Mouse (Mus musculus): ENCODE results near the gene Daglb. TPM values are rescaled to one million over a fixed set of nuclear protein-coding genes. Genes with fewer than 3 reads are reported as not detected.

Gene Daglb
- polyA plus RNA-seq (2015; fragmentation: Nextera tagmentation; extraction: Ambion mirVana), result 7.9 and 8.1 TPM in 2 replicates

GRCm38 (mm10) chr5:143464100-143464756 is at the start of gene Daglb:
Gene Daglb (plus strand): TSS chr5:143464584.
- peak within 1 kb of the TSS; percentile 55 for H3K9ac ChIP-seq
- peak; percentile 95 for ATAC-seq (ENCODE audit: borderline replicate concordance, extremely low read depth, low FRiP score, low TSS enrichment)
- 0 out of 2 replicates have a peak within 1 kb of the TSS, but pooled peaks have one; percentile 13 for H3K27ac ChIP-seq
- H3K36me3 ChIP-seq, result no peaks in the 10 kb centered on the region
- H3K4me3 ChIP-seq, result peak within 1 kb of the TSS; percentile 67
- H3K4me2 ChIP-seq, result peak within 1 kb of the TSS; percentile 75
- H3K9me3 ChIP-seq, result no peaks in the 10 kb centered on the region
- 2% methylated on average over 43 of the region's 43 CpGs for WGBS
- no peaks in the 10 kb centered on the region for H3K27me3 ChIP-seq
- peaks cover 18% of the 10 kb centered on the region for H3K4me1 ChIP-seq

- H3K36me3 ChIP-seq, result peaks cover 60% of the 10 kb centered on the region
- no peak overlapping the region for H3K27ac ChIP-seq
- no peak for ATAC-seq (ENCODE audit: borderline replicate concordance, extremely low read depth, low FRiP score, low TSS enrichment)
- H3K9me3 ChIP-seq, result no peaks in the 10 kb centered on the region
- no peak overlapping the region for H3K4me3 ChIP-seq
- 74% methylated on average over 4 of the region's 4 CpGs for WGBS
- H3K4me1 ChIP-seq, result no peaks in the 10 kb centered on the region
- no peaks in the 10 kb centered on the region for H3K27me3 ChIP-seq
- no peak overlapping the region for H3K4me2 ChIP-seq
- H3K9ac ChIP-seq, result no peak overlapping the region
These were observed 42.9 kb upstream of the Daglb start for GRCm38 (mm10) chr5:143421484-143421883.

GRCm38 (mm10) chr5:143422990-143423389 is 41.4 kb upstream of the Daglb start:
- no peak overlapping the region for H3K27ac ChIP-seq
- no peaks in the 10 kb centered on the region for H3K4me1 ChIP-seq
- no peak overlapping the region for H3K4me3 ChIP-seq
- H3K9me3 ChIP-seq, result no peaks in the 10 kb centered on the region
- no peak for ATAC-seq (ENCODE audit: borderline replicate concordance, extremely low read depth, low FRiP score, low TSS enrichment)
- H3K9ac ChIP-seq, result no peak overlapping the region
- no peak overlapping the region for H3K4me2 ChIP-seq
- 67% methylated on average over 4 of the region's 4 CpGs for WGBS
- no peaks in the 10 kb centered on the region for H3K27me3 ChIP-seq
- H3K36me3 ChIP-seq, result peaks cover 46% of the 10 kb centered on the region

GRCm38 (mm10) chr5:143423899-143424519 is 40.4 kb upstream of the Daglb start:
- H3K27me3 ChIP-seq, result no peaks in the 10 kb centered on the region
- WGBS, result 24% methylated on average over 6 of the region's 6 CpGs
- H3K36me3 ChIP-seq, result peaks cover 36% of the 10 kb centered on the region
- no peak overlapping the region for H3K27ac ChIP-seq
- H3K4me1 ChIP-seq, result no peaks in the 10 kb centered on the region
- no peaks in the 10 kb centered on the region for H3K9me3 ChIP-seq
- no peak overlapping the region for H3K4me2 ChIP-seq
- no peak overlapping the region for H3K4me3 ChIP-seq
- H3K9ac ChIP-seq, result no peak overlapping the region
- ATAC-seq (ENCODE audit: borderline replicate concordance, extremely low read depth, low FRiP score, low TSS enrichment), result no peak

GRCm38 (mm10) chr5:143434421-143434820 is 30.0 kb upstream of the Daglb start:
- ATAC-seq (ENCODE audit: borderline replicate concordance, extremely low read depth, low FRiP score, low TSS enrichment), result no peak
- Histone ChIP-seq H3K4me3 (no peak overlapping the region), H3K9me3 (no peaks in the 10 kb centered on the region), H3K4me2 (no peak overlapping the region), H3K27ac (no peak overlapping the region), H3K27me3 (no peaks in the 10 kb centered on the region), H3K36me3 (no peaks in the 10 kb centered on the region), H3K9ac (no peak overlapping the region), H3K4me1 (no peaks in the 10 kb centered on the region)
- 3% methylated on average over 4 of the region's 4 CpGs for WGBS

- 71% methylated on average over 3 of the region's 3 CpGs for WGBS
- Histone ChIP-seq H3K27ac (no peak overlapping the region), H3K9ac (no peak overlapping the region), H3K4me3 (no peak overlapping the region), H3K9me3 (no peaks in the 10 kb centered on the region), H3K36me3 (no peaks in the 10 kb centered on the region), H3K4me1 (no peaks in the 10 kb centered on the region), H3K4me2 (no peak overlapping the region), H3K27me3 (no peaks in the 10 kb centered on the region)
- ATAC-seq (ENCODE audit: borderline replicate concordance, extremely low read depth, low FRiP score, low TSS enrichment), result no peak
These were observed 23.1 kb upstream of the Daglb start for GRCm38 (mm10) chr5:143441298-143441697.

- H3K9ac ChIP-seq, result no peak overlapping the region
- H3K4me3 ChIP-seq, result no peak overlapping the region
- H3K4me2 ChIP-seq, result no peak overlapping the region
- 79% methylated on average over 12 of the region's 12 CpGs for WGBS
- ATAC-seq (ENCODE audit: borderline replicate concordance, extremely low read depth, low FRiP score, low TSS enrichment), result no peak
- H3K36me3 ChIP-seq, result no peaks in the 10 kb centered on the region
- no peak overlapping the region for H3K27ac ChIP-seq
- no peaks in the 10 kb centered on the region for H3K4me1 ChIP-seq
- H3K9me3 ChIP-seq, result no peaks in the 10 kb centered on the region
- H3K27me3 ChIP-seq, result no peaks in the 10 kb centered on the region
These were observed 22.6 kb upstream of the Daglb start for GRCm38 (mm10) chr5:143441753-143442152.

- Histone ChIP-seq H3K4me1 (peaks cover 18% of the 10 kb centered on the region), H3K36me3 (no peaks in the 10 kb centered on the region), H3K4me2 (peak overlapping the region; percentile 75), H3K27ac (0 out of 2 replicates have a peak overlapping the region, but pooled peaks have one; percentile 13), H3K4me3 (peak overlapping the region; percentile 67), H3K9ac (peak overlapping the region; percentile 55), H3K27me3 (no peaks in the 10 kb centered on the region), H3K9me3 (no peaks in the 10 kb centered on the region)
- WGBS, result 82% methylated on average over 11 of the region's 11 CpGs
- ATAC-seq (ENCODE audit: borderline replicate concordance, extremely low read depth, low FRiP score, low TSS enrichment), result no peak
These were observed 713 bp upstream of the Daglb start for GRCm38 (mm10) chr5:143463671-143464070.

- H3K4me2 ChIP-seq, result peak overlapping the region; percentile 75
- H3K36me3 ChIP-seq, result no peaks in the 10 kb centered on the region
- H3K9me3 ChIP-seq, result no peaks in the 10 kb centered on the region
- no peaks in the 10 kb centered on the region for H3K27me3 ChIP-seq
- H3K4me1 ChIP-seq, result peaks cover 18% of the 10 kb centered on the region
- no peak overlapping the region for H3K27ac ChIP-seq
- WGBS, result 0% methylated on average over 20 of the region's 20 CpGs
- ATAC-seq (ENCODE audit: borderline replicate concordance, extremely low read depth, low FRiP score, low TSS enrichment), result peak; percentile 58; the same call in 1 of the 2 replicates
- peak overlapping the region; percentile 67 for H3K4me3 ChIP-seq
- H3K9ac ChIP-seq, result peak overlapping the region; percentile 55
These were observed 354 bp downstream of the Daglb start for GRCm38 (mm10) chr5:143464757-143465118.

GRCm38 (mm10) chr5:143465156-143466085 is 1.0 kb downstream of the Daglb start:
- ATAC-seq (ENCODE audit: borderline replicate concordance, extremely low read depth, low FRiP score, low TSS enrichment), result no peak
- Histone ChIP-seq H3K9me3 (no peaks in the 10 kb centered on the region), H3K27me3 (no peaks in the 10 kb centered on the region), H3K4me3 (peak overlapping the region; percentile 67), H3K36me3 (no peaks in the 10 kb centered on the region), H3K4me1 (peaks cover 18% of the 10 kb centered on the region), H3K9ac (peak overlapping the region; percentile 55), H3K27ac (no peak overlapping the region), H3K4me2 (peak overlapping the region; percentile 75)
- 27% methylated on average over 23 of the region's 23 CpGs for WGBS

GRCm38 (mm10) chr5:143466891-143467669 is 2.7 kb downstream of the Daglb start:
- H3K4me3 ChIP-seq, result no peak overlapping the region
- H3K9me3 ChIP-seq, result no peaks in the 10 kb centered on the region
- H3K36me3 ChIP-seq, result no peaks in the 10 kb centered on the region
- H3K4me1 ChIP-seq, result peaks cover 18% of the 10 kb centered on the region
- no peaks in the 10 kb centered on the region for H3K27me3 ChIP-seq
- no peak overlapping the region for H3K27ac ChIP-seq
- H3K9ac ChIP-seq, result no peak overlapping the region
- H3K4me2 ChIP-seq, result no peak overlapping the region
- 85% methylated on average over 23 of the region's 23 CpGs for WGBS
- no peak for ATAC-seq (ENCODE audit: borderline replicate concordance, extremely low read depth, low FRiP score, low TSS enrichment)
